Mouse (Mus musculus) C2C12 (cell line): ENCODE measurements around the gene Nit2.

Experiments used
- CTCF ChIP-seq: IDR thresholded peaks from one replicate; pipeline ENCODE4 v1.5.1; 2011; ENCODE audit not compliant: control insufficient read depth, insufficient read depth, insufficient read length
- MAX ChIP-seq: IDR thresholded peaks from one replicate; pipeline ENCODE4 v1.6.1; 2011; ENCODE audit warnings: mild to moderate bottlenecking, control low read depth
- MYOD1 ChIP-seq: IDR thresholded peaks from one replicate; pipeline ENCODE4 v1.6.1; 2011; ENCODE audit warnings: low read depth; ENCODE audit not compliant: control insufficient read depth, insufficient read length

- TF ChIP-seq CTCF (no peak), MYOD1 (no peak), MAX (no peak)
These were observed 4.4 kb upstream of the Nit2 start for GRCm38 (mm10) chr16:57171570-57171969.
